Mouse (Mus musculus) lung, adult 2 months (tissue): ENCODE measurements around the gene Cd33.

ENCODE experiments used
- CTCF ChIP-seq: fragments of 200-500 bp; IDR thresholded peaks from 2 replicates; pipeline ENCODE4 v1.5.1; 2011; ENCODE audit warnings: mild to moderate bottlenecking, low read length, control low read depth; ENCODE audit not compliant: insufficient read depth
- POLR2A ChIP-seq: fragments of 200-500 bp; IDR thresholded peaks from 2 replicates; pipeline ENCODE4 v1.6.1; 2011; ENCODE audit warnings: low read depth, mild to moderate bottlenecking, control low read depth, low read length, borderline replicate concordance; ENCODE audit errors: extremely low read depth

DNA sequence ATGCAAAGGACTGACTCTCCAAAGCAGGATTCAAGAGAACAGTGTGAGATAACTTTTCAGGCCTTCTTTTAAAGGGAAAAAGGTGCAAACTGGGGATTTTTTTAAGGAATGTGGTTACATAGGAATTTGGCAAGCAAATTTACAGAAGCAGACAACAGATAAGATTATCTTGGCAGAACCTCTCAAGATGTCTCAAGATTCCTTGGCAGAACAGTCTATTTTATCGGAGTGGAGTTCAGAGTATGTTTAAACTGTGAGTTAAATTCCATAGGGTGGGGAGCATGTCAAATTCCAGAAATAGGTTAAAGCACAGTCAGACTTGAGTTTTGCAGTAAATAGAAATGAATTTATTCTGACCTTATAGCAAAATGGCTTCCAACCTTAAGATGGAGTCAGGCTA lies 12.7 kb upstream of the Cd33 start:
- TF ChIP-seq CTCF (no peak), POLR2A (no peak)
